Mouse (Mus musculus) spleen, postnatal 14 days (tissue): ENCODE data around the gene Nceh1.

Source experiments
- DNase-seq, 2 experiments: peaks; one replicate each; pipeline ENCODE4 v3.0.0; 2021 to 2022; ENCODE audit warnings: low spot score in 2 of 2

The Nceh1 gene

GRCm38 (mm10) chr3:27322591-27322990 is 139.8 kb downstream of the Nceh1 start:
- DNase-seq, result no peak

GRCm38 (mm10) chr3:27323551-27323950 is 140.8 kb downstream of the Nceh1 start:
- DNase-seq, result no peak

- no peak for DNase-seq
These were observed 143.9 kb downstream of the Nceh1 start for GRCm38 (mm10) chr3:27326633-27327191.

- no peak for DNase-seq
These were observed 147.9 kb downstream of the Nceh1 start for GRCm38 (mm10) chr3:27330706-27331105.
